Mouse (Mus musculus) liver, embryonic 14.5 days (tissue): ENCODE measurements at regions not wholly inside any gene's neighbourhood (a gene's known extent, or its start where the extent isn't known, plus 50 kb on each side); places are given as distances from the start of the nearest gene placed in this dataset.

ENCODE experiments used
- CTCF ChIP-seq: IDR thresholded peaks from 2 replicates; pipeline ENCODE4 v1.5.1; 2016; ENCODE audit warnings: antibody characterized with exemption, low read depth, control low read depth
- EP300 ChIP-seq: IDR thresholded peaks from 2 replicates; pipeline ENCODE4 v1.6.1; 2016; ENCODE audit warnings: antibody characterized with exemption, low read depth

DNA sequence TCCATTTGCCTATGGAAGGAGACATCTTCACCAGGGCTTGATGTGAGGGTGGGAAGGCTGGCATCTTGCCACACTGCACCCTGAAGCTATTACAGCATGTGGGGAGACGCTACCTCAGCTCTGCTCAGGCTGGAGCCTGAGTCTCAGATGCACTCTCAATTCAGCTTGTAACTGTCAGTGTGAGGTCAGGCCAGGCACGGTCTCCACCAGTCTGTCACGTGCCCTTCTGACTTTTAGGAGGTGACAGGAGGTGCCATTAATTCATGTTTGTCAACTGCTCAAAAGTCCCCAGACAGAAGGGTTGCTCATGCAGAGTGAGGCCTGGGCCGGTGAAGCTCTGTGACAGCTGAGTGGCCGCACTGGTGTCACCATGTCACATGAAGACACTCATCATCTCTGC lies 59.4 kb upstream of the Wdr26 start:
- TF ChIP-seq EP300 (no peak), CTCF (no peak)
